Mouse (Mus musculus) ES-Bruce4 (cell line): ENCODE results near the gene Adcy4.

Source experiments
- CTCF ChIP-seq: IDR thresholded peaks from one replicate; pipeline ENCODE4 v1.8.1; 2011; ENCODE audit warnings: low read depth, low read length
- POLR2A ChIP-seq: IDR thresholded peaks from one replicate; pipeline ENCODE4 v1.8.1; 2011; ENCODE audit warnings: low read length; ENCODE audit not compliant: insufficient read depth

DNA sequence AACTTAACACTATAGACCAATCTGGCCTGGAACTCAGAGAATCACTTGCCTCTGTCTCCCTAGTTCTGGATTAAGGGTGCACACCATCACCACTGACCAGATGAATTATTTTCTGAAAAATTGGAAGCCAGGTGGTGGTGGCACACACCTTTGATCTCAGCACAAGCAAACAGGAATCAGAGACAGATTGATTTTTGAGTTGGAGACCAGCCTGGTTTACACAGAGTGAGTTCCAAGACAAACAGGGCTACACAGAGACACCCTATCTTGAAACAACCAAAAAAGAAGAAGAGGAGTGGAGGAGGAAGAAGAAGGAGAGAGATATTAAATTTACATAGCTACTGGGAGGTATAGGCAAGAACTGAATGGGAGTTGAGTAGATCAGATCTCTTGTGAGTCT is 57.6 kb downstream of the Adcy4 start:
- TF ChIP-seq CTCF (no peak), POLR2A (no peak)
